Mouse (Mus musculus): Measurements from ENCODE around the gene Galnt11. TPM values are rescaled to one million over a fixed set of nuclear protein-coding genes. Genes with fewer than 3 reads are reported as not detected.
"Not testable (repeated sequence)": the region's sequence is repeated elsewhere in the genome, so short reads cannot be mapped to it uniquely, and the experiment has no call there.

Galnt11 gene
- polyA plus RNA-seq, 1 experiment: not detected

GRCm38 (mm10) chr5:25190521-25190920 is 31.2 kb upstream of the Galnt11 start:
- no peak overlapping the region for H3K27ac ChIP-seq (ENCODE audit: insufficient read depth, low read depth, low read length)
- TF ChIP-seq POLR2A (IDR thresholded peaks at IDR 0.05; ENCODE audit: insufficient read depth, low read depth, low read length) (no peak), CTCF (IDR thresholded peaks at IDR 0.05; ENCODE audit: insufficient read depth, low read depth, low read length) (no peak)
- 86% methylated on average over 2 of the region's 2 CpGs for WGBS
- no peaks in the 10 kb centered on the region for H3K4me1 ChIP-seq (ENCODE audit: control insufficient read depth, insufficient read depth, low read length)
- H3K4me3 ChIP-seq (ENCODE audit: insufficient read depth, low read depth, low read length): no peak overlapping the region

GRCm38 (mm10) chr5:25211872-25212271 is 9.8 kb upstream of the Galnt11 start:
- H3K4me1 ChIP-seq (ENCODE audit: control insufficient read depth, insufficient read depth, low read length): no peaks in the 10 kb centered on the region
- H3K4me3 ChIP-seq (ENCODE audit: insufficient read depth, low read depth, low read length): no peak overlapping the region
- WGBS: 88% methylated on average over 1 of the region's 1 CpGs
- TF ChIP-seq POLR2A (IDR thresholded peaks at IDR 0.05; ENCODE audit: insufficient read depth, low read depth, low read length) (no peak), CTCF (IDR thresholded peaks at IDR 0.05; ENCODE audit: insufficient read depth, low read depth, low read length) (no peak)
- no peak overlapping the region for H3K27ac ChIP-seq (ENCODE audit: insufficient read depth, low read depth, low read length)

- not testable (repeated sequence) for H3K4me3 ChIP-seq (ENCODE audit: insufficient read depth, low read depth, low read length); H3K4me1 ChIP-seq (ENCODE audit: control insufficient read depth, insufficient read depth, low read length); H3K27ac ChIP-seq (ENCODE audit: insufficient read depth, low read depth, low read length)
Observed at GRCm38 (mm10) chr5:25213216-25213615, 8.5 kb upstream of the Galnt11 start.

GRCm38 (mm10) chr5:25215006-25215405 is 6.7 kb upstream of the Galnt11 start:
- no peaks in the 10 kb centered on the region for H3K4me1 ChIP-seq (ENCODE audit: control insufficient read depth, insufficient read depth, low read length)
- 83% methylated on average over 6 of the region's 6 CpGs for WGBS

GRCm38 (mm10) chr5:25222752-25223702 is 1.3 kb downstream of the Galnt11 start, which contains the start of gene E130116L18Rik:
Gene E130116L18Rik, minus strand, starts transcription at chr5:25223153.
- Histone ChIP-seq H3K4me3 (ENCODE audit: insufficient read depth, low read depth, low read length) (peak within 1 kb of the TSS; percentile 84), H3K4me1 (ENCODE audit: control insufficient read depth, insufficient read depth, low read length) (no peaks in the 10 kb centered on the region), H3K27ac (ENCODE audit: insufficient read depth, low read depth, low read length) (peak within 1 kb of the TSS; percentile 66)
- TF ChIP-seq POLR2A (IDR thresholded peaks at IDR 0.05; ENCODE audit: insufficient read depth, low read depth, low read length) (peak; percentile 95), CTCF (IDR thresholded peaks at IDR 0.05; ENCODE audit: insufficient read depth, low read depth, low read length) (no peak)
- under 1% methylated on average over 72 of the region's 72 CpGs for WGBS

More at GRCm38 (mm10) chr5:25215006-25215405, 6.7 kb upstream of the Galnt11 start:
- Histone ChIP-seq H3K27ac (ENCODE audit: insufficient read depth, low read depth, low read length) (no peak overlapping the region), H3K4me3 (ENCODE audit: insufficient read depth, low read depth, low read length) (no peak overlapping the region)
- no peak for TF ChIP-seq CTCF (IDR thresholded peaks at IDR 0.05; ENCODE audit: insufficient read depth, low read depth, low read length)
- no peak for TF ChIP-seq POLR2A (IDR thresholded peaks at IDR 0.05; ENCODE audit: insufficient read depth, low read depth, low read length)

- 100% methylated on average over 1 of the region's 1 CpGs for WGBS
- H3K4me3 ChIP-seq (ENCODE audit: insufficient read depth, low read depth, low read length); H3K27ac ChIP-seq (ENCODE audit: insufficient read depth, low read depth, low read length); H3K4me1 ChIP-seq (ENCODE audit: control insufficient read depth, insufficient read depth, low read length): not testable (repeated sequence)
Observed at GRCm38 (mm10) chr5:25224377-25224776, 2.7 kb downstream of the Galnt11 start.

GRCm38 (mm10) chr5:25243101-25243500 is 21.4 kb downstream of the Galnt11 start:
- H3K4me1 ChIP-seq (ENCODE audit: control insufficient read depth, insufficient read depth, low read length): no peaks in the 10 kb centered on the region
- no peak overlapping the region for H3K27ac ChIP-seq (ENCODE audit: insufficient read depth, low read depth, low read length)
- TF ChIP-seq POLR2A (IDR thresholded peaks at IDR 0.05; ENCODE audit: insufficient read depth, low read depth, low read length) (no peak), CTCF (IDR thresholded peaks at IDR 0.05; ENCODE audit: insufficient read depth, low read depth, low read length) (no peak)
- H3K4me3 ChIP-seq (ENCODE audit: insufficient read depth, low read depth, low read length): no peak overlapping the region
- 85% methylated on average over 6 of the region's 6 CpGs for WGBS

GRCm38 (mm10) chr5:25245806-25246472 is 24.2 kb downstream of the Galnt11 start:
- TF ChIP-seq POLR2A (IDR thresholded peaks at IDR 0.05; ENCODE audit: insufficient read depth, low read depth, low read length): no peak
- TF ChIP-seq CTCF (IDR thresholded peaks at IDR 0.05; ENCODE audit: insufficient read depth, low read depth, low read length): no peak
- H3K4me1 ChIP-seq (ENCODE audit: control insufficient read depth, insufficient read depth, low read length): no peaks in the 10 kb centered on the region
- no peak overlapping the region for H3K4me3 ChIP-seq (ENCODE audit: insufficient read depth, low read depth, low read length)
- no peak overlapping the region for H3K27ac ChIP-seq (ENCODE audit: insufficient read depth, low read depth, low read length)
- 87% methylated on average over 10 of the region's 10 CpGs for WGBS

GRCm38 (mm10) chr5:25246473-25246865 is 24.8 kb downstream of the Galnt11 start:
- no peaks in the 10 kb centered on the region for H3K4me1 ChIP-seq (ENCODE audit: control insufficient read depth, insufficient read depth, low read length)
- no peak overlapping the region for H3K4me3 ChIP-seq (ENCODE audit: insufficient read depth, low read depth, low read length)
- no peak overlapping the region for H3K27ac ChIP-seq (ENCODE audit: insufficient read depth, low read depth, low read length)
- 67% methylated on average over 1 of the region's 1 CpGs for WGBS
- TF ChIP-seq CTCF (IDR thresholded peaks at IDR 0.05; ENCODE audit: insufficient read depth, low read depth, low read length) (no peak), POLR2A (IDR thresholded peaks at IDR 0.05; ENCODE audit: insufficient read depth, low read depth, low read length) (no peak)
